Mouse (Mus musculus): ENCODE data around the gene Ccdc102a. TPM values are rescaled to one million over a fixed set of nuclear protein-coding genes. Genes with fewer than 3 reads are reported as not detected.
A peak's percentile ranks its signal among the peaks of the same experiment; 100 is the strongest.

Ccdc102a gene
- total RNA-seq (2014; rRNA removed) (0.46 and 0.94 TPM in 2 replicates), polyA plus RNA-seq (2012; rRNA removed) (0.90 and 1.2 TPM in 2 replicates)

GRCm38 (mm10) chr8:94917851-94918495, at the start of gene Ccdc102a:
Gene Ccdc102a, minus strand, starts transcription at chr8:94918098.
- Histone ChIP-seq H3K27ac (replicated peaks; ENCODE audit: insufficient read depth, low read depth, low read length) (no peak within 1 kb of the TSS), H3K4me3 (ENCODE audit: insufficient read depth, low read depth, low read length) (peak within 1 kb of the TSS; percentile 70), H3K4me1 (ENCODE audit: control insufficient read depth, insufficient read depth, low read length) (no peaks in the 10 kb centered on the region), H3K79me2 (ENCODE audit: control insufficient read depth, insufficient read depth, low read length) (no peaks in the 10 kb centered on the region), H3K9ac (ENCODE audit: low read depth, low read length) (peak within 1 kb of the TSS; percentile 75), H3K27me3 (ENCODE audit: control insufficient read depth, insufficient read depth, low read length) (peaks cover 10% of the 10 kb centered on the region), H3K36me3 (ENCODE audit: control insufficient read depth, insufficient read depth, low read length) (no peaks in the 10 kb centered on the region)
- no peak for DNase-seq (ENCODE audit: extremely low read depth, low read depth, low spot score)
- TF ChIP-seq POLR2A (IDR thresholded peaks at IDR 0.05; ENCODE audit: extremely low read depth, insufficient read depth, low read length) (no peak), CTCF (IDR thresholded peaks at IDR 0.05; ENCODE audit: low read depth, low read length) (no peak)
- WGBS, result 8% methylated on average over 47 of the region's 51 CpGs

GRCm38 (mm10) chr8:94967554-94967953, 49.7 kb upstream of the Ccdc102a start:
- no peaks in the 10 kb centered on the region for H3K36me3 ChIP-seq (ENCODE audit: control insufficient read depth, insufficient read depth, low read length)
- no peaks in the 10 kb centered on the region for H3K27me3 ChIP-seq (ENCODE audit: control insufficient read depth, insufficient read depth, low read length)
- 66% methylated on average over 3 of the region's 3 CpGs for WGBS
- DNase-seq (ENCODE audit: extremely low read depth, low read depth, low spot score), result peak; percentile 41
- no peak overlapping the region for H3K9ac ChIP-seq (ENCODE audit: low read depth, low read length)
- H3K27ac ChIP-seq (replicated peaks; ENCODE audit: insufficient read depth, low read depth, low read length), result no peak overlapping the region
- H3K4me1 ChIP-seq (ENCODE audit: control insufficient read depth, insufficient read depth, low read length), result peaks cover 5% of the 10 kb centered on the region; the same call in 1 of the 2 replicates
- TF ChIP-seq POLR2A (IDR thresholded peaks at IDR 0.05; ENCODE audit: extremely low read depth, insufficient read depth, low read length) (no peak), CTCF (IDR thresholded peaks at IDR 0.05; ENCODE audit: low read depth, low read length) (no peak)
- H3K79me2 ChIP-seq (ENCODE audit: control insufficient read depth, insufficient read depth, low read length), result no peaks in the 10 kb centered on the region
- no peak overlapping the region for H3K4me3 ChIP-seq (ENCODE audit: insufficient read depth, low read depth, low read length)

- Histone ChIP-seq H3K27ac (replicated peaks; ENCODE audit: insufficient read depth, low read depth, low read length) (no peak overlapping the region), H3K4me3 (ENCODE audit: insufficient read depth, low read depth, low read length) (no peak overlapping the region), H3K36me3 (ENCODE audit: control insufficient read depth, insufficient read depth, low read length) (no peaks in the 10 kb centered on the region), H3K4me1 (ENCODE audit: control insufficient read depth, insufficient read depth, low read length) (peaks cover 5% of the 10 kb centered on the region; the same call in 1 of the 2 replicates), H3K27me3 (ENCODE audit: control insufficient read depth, insufficient read depth, low read length) (no peaks in the 10 kb centered on the region), H3K79me2 (ENCODE audit: control insufficient read depth, insufficient read depth, low read length) (no peaks in the 10 kb centered on the region), H3K9ac (ENCODE audit: low read depth, low read length) (no peak overlapping the region)
- TF ChIP-seq CTCF (IDR thresholded peaks at IDR 0.05; ENCODE audit: low read depth, low read length) (no peak), POLR2A (IDR thresholded peaks at IDR 0.05; ENCODE audit: extremely low read depth, insufficient read depth, low read length) (no peak)
- WGBS, result 23% methylated on average over 4 of the region's 4 CpGs
- DNase-seq (ENCODE audit: extremely low read depth, low read depth, low spot score), result peak; percentile 17
Observed at GRCm38 (mm10) chr8:94967071-94967470, 49.2 kb upstream of the Ccdc102a start.

- Histone ChIP-seq H3K9ac (ENCODE audit: low read depth, low read length) (no peak overlapping the region), H3K27ac (replicated peaks; ENCODE audit: insufficient read depth, low read depth, low read length) (no peak overlapping the region), H3K27me3 (ENCODE audit: control insufficient read depth, insufficient read depth, low read length) (no peaks in the 10 kb centered on the region), H3K4me1 (ENCODE audit: control insufficient read depth, insufficient read depth, low read length) (peaks cover 5% of the 10 kb centered on the region; the same call in 1 of the 2 replicates), H3K79me2 (ENCODE audit: control insufficient read depth, insufficient read depth, low read length) (no peaks in the 10 kb centered on the region), H3K36me3 (ENCODE audit: control insufficient read depth, insufficient read depth, low read length) (no peaks in the 10 kb centered on the region), H3K4me3 (ENCODE audit: insufficient read depth, low read depth, low read length) (no peak overlapping the region)
- TF ChIP-seq POLR2A (IDR thresholded peaks at IDR 0.05; ENCODE audit: extremely low read depth, insufficient read depth, low read length), result no peak
- no peak for TF ChIP-seq CTCF (IDR thresholded peaks at IDR 0.05; ENCODE audit: low read depth, low read length)
- DNase-seq (ENCODE audit: extremely low read depth, low read depth, low spot score), result peak; percentile 33
- WGBS, result 31% methylated on average over 7 of the region's 7 CpGs
Observed at GRCm38 (mm10) chr8:94966578-94966977, 48.7 kb upstream of the Ccdc102a start.

GRCm38 (mm10) chr8:94964828-94965227, 46.9 kb upstream of the Ccdc102a start:
- no peak for DNase-seq (ENCODE audit: extremely low read depth, low read depth, low spot score)
- Histone ChIP-seq H3K27me3 (ENCODE audit: control insufficient read depth, insufficient read depth, low read length) (no peaks in the 10 kb centered on the region), H3K9ac (ENCODE audit: low read depth, low read length) (no peak overlapping the region), H3K4me1 (ENCODE audit: control insufficient read depth, insufficient read depth, low read length) (peaks cover 5% of the 10 kb centered on the region; the same call in 1 of the 2 replicates), H3K36me3 (ENCODE audit: control insufficient read depth, insufficient read depth, low read length) (no peaks in the 10 kb centered on the region), H3K27ac (replicated peaks; ENCODE audit: insufficient read depth, low read depth, low read length) (no peak overlapping the region), H3K4me3 (ENCODE audit: insufficient read depth, low read depth, low read length) (no peak overlapping the region), H3K79me2 (ENCODE audit: control insufficient read depth, insufficient read depth, low read length) (no peaks in the 10 kb centered on the region)
- TF ChIP-seq POLR2A (IDR thresholded peaks at IDR 0.05; ENCODE audit: extremely low read depth, insufficient read depth, low read length) (no peak), CTCF (IDR thresholded peaks at IDR 0.05; ENCODE audit: low read depth, low read length) (no peak)
- 33% methylated on average over 10 of the region's 10 CpGs for WGBS

GRCm38 (mm10) chr8:94962201-94962600, 44.3 kb upstream of the Ccdc102a start:
- Histone ChIP-seq H3K27ac (replicated peaks; ENCODE audit: insufficient read depth, low read depth, low read length) (no peak overlapping the region), H3K36me3 (ENCODE audit: control insufficient read depth, insufficient read depth, low read length) (no peaks in the 10 kb centered on the region), H3K4me1 (ENCODE audit: control insufficient read depth, insufficient read depth, low read length) (peaks cover 3% of the 10 kb centered on the region; the same call in 1 of the 2 replicates), H3K9ac (ENCODE audit: low read depth, low read length) (no peak overlapping the region), H3K79me2 (ENCODE audit: control insufficient read depth, insufficient read depth, low read length) (no peaks in the 10 kb centered on the region), H3K27me3 (ENCODE audit: control insufficient read depth, insufficient read depth, low read length) (no peaks in the 10 kb centered on the region), H3K4me3 (ENCODE audit: insufficient read depth, low read depth, low read length) (no peak overlapping the region)
- peak; percentile 32 for DNase-seq (ENCODE audit: extremely low read depth, low read depth, low spot score)
- TF ChIP-seq CTCF (IDR thresholded peaks at IDR 0.05; ENCODE audit: low read depth, low read length) (no peak), POLR2A (IDR thresholded peaks at IDR 0.05; ENCODE audit: extremely low read depth, insufficient read depth, low read length) (no peak)
- 26% methylated on average over 1 of the region's 1 CpGs for WGBS

Data from liver, adult 2 months (tissue).